Mouse (Mus musculus): Measurements from ENCODE around the gene Cxcr5.

Gene Cxcr5

GRCm38 (mm10) chr9:44509487-44510354, 52.0 kb downstream of the Cxcr5 start:
- DNase-seq (ENCODE audit: low read depth): peak; percentile 91

DNA sequence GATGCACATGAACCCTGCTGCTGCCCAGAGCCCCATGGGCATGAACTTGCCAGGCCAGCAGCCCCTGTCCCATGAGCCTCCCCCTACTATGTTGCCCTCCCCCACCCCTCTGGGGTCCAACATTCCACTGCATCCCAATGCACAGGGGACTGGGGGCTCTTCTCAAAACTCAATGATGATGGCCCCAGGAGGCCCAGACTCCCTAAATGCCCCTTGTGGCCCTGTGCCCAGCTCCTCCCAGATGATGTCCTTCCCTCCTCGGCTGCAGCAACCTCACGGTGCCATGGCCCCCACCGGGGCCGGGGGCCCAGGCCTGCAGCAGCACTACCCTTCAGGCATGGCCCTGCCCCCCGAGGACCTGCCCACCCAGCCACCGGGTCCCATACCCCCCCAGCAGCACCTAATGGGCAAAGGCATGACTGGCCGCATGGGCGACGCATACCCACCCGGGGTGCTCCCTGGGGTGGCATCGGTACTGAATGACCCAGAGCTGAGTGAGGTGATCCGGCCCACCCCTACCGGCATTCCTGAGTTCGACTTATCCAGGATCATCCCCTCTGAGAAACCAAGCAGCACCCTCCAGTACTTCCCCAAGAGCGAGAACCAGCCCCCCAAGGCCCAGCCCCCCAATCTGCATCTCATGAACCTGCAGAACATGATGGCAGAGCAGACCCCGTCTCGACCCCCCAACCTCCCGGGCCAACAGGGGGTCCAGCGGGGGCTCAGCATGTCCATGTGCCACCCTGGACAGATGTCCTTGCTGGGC, 52.8 kb downstream of the Cxcr5 start:
- DNase-seq (ENCODE audit: low read depth): no peak

DNA sequence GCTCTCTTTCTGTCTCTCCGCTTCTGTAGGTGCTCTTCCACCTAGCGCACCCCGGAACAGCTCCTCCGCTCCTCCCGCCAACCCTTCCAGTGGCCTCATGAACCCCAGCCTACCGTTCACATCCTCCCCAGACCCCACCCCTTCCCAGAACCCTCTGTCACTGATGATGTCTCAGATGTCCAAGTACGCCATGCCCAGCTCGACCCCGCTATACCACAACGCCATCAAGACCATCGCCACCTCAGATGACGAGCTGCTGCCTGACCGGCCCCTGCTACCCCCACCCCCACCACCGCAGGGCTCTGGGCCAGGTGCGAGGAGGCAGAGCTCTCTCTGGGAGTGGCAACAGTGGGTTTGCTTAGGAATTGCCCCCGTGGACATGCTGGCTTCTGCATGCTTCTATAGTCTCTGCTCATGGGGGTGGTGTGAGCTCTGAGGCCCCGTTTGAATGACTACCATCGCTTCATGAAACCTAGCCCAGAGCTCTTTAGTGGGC, 53.5 kb downstream of the Cxcr5 start:
- DNase-seq (ENCODE audit: low read depth): no peak

DNA sequence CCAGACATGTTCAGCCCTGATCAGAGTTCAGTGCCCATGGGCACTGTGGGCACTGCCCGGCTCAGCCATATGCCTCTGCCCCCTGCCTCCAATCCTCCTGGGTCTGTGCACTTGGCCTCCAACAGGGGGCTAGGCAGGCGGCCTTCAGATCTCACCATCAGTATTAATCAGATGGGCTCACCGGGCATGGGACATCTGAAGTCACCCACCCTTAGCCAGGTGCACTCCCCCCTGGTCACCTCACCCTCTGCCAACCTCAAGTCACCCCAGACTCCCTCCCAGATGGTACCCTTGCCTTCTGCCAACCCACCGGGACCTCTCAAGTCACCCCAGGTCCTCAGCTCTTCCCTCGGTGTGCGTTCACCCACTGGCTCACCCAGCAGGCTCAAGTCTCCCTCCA, 54.3 kb downstream of the Cxcr5 start:
- DNase-seq (ENCODE audit: low read depth): no peak

- no peak for DNase-seq (ENCODE audit: low read depth)
Measured at GRCm38 (mm10) chr9:44506566-44506965, 55.1 kb downstream of the Cxcr5 start.

- DNase-seq (ENCODE audit: low read depth): no peak
Measured at GRCm38 (mm10) chr9:44505824-44506467, 55.7 kb downstream of the Cxcr5 start.

DNA sequence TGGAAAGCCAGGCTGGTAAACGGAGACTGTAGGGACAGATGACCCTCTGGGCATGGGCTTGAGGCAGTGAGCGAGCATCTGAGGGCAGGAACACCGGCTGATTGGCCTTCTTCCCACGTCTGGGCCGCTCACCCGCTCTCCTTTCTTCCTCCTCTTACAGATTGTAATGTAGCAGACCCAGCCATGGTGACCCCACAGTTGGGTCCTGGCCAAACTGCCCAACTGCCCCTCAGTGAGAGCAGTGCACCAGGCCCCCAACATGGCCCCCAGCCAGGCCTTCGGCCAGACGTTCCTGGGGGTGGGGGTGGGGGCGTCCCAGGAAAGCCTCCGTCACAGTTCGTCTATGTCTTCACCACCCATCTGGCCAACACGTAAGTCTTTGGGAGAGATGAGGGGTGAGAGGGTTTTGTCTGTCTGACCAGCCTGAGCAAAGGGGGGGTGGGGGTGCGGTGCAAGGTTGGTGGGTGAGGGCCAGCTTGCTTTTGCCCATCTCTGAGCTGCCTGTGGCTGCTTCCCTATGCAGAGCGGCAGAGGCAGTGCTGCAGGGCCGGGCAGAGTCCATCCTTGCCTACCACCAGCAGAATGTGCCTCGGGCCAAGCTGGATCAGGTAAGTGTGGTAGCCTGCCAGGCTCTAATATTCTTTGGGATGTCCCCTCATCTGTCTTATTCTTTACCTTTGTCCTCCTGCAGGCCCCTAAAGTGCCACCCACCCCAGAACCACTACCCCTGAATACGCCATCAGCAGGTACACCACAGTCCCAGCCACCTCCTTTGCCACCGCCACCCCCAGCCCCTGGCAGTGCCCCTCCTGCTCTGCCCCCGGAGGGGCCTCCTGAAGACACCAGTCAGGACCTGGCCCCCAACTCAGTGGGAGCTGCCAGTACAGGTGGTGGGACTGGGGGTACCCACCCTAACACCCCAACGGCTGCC, 56.5 kb downstream of the Cxcr5 start:
- no peak for DNase-seq (ENCODE audit: low read depth)

GRCm38 (mm10) chr9:44502006-44502405, 59.7 kb downstream of the Cxcr5 start:
- DNase-seq (ENCODE audit: low read depth): peak; percentile 93

DNA sequence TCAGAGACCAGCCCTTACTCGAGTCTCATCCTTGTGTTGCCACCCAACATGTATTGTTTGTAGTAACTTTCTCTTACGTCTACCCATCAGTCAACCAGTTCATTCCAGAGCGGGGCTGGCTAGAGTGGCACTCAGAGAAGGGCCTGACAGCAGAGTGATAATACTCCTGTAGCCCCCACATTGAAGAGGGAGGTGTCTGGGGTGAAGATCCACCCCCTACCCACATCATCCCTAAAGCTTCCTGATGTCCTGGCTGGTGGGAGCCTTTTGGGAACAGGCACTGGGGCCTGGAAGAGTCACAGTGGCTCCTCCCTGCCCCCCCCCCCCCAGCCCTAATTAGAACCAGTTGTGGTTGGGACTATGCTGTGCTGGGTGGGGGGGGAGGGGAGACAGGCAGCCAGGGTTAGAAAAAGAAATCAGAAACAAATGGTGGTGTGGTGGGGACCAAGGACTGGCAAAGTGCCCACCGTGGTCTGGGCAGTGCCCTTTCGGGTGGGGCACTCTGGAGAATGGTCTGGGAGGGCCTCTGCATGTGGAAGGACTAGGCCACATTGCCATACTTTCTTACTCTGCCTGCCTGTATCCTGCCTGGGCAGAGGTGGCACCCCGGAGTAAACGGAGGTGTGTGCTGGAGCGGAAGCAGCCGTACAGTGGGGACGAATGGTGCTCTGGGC, 60.3 kb downstream of the Cxcr5 start:
- no peak for DNase-seq (ENCODE audit: low read depth)

- DNase-seq (ENCODE audit: low read depth): no peak
Measured at GRCm38 (mm10) chr9:44500638-44501175, 61.0 kb downstream of the Cxcr5 start.

- no peak for DNase-seq (ENCODE audit: low read depth)
Measured at GRCm38 (mm10) chr9:44500163-44500533, 61.5 kb downstream of the Cxcr5 start.

DNA sequence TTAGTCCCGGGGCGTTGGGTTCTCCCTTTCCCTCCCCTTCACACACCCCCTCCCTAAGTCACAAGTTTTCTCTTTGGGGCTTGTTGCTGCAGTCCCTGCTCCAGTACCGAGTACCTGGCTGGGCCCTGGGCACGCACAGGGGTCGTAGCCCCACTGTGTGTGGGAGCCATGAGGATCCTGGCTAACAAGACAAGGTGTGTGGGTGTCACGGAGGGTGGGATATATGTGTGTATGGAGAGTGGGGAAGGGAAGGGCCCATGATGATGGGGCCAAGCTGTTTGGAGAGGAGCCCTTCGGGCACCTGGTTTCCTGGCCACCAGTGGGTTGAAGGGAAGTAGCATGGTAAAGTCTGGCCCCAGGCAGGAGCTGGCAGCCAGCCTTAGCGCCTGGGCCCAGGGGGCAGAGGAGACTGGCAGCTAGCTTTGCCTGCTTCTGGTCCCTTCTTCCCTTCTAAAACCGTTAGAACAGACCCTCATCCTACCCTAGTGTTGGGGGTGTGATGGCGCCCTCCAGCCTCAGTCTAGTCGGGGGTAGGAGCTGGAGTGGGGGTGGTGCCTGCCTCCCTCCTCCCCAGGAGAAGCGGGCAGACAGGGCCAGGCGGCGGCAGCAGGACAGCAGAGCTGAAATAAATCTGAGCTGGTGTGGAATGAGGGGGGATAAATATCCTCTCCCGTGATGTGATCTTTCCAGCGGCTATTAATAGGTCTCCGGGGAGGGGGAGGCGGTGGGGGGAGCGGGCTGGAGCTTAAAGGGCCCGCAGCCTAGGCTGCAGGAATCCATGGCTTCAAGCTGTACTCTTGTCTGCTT, 62.1 kb downstream of the Cxcr5 start:
- no peak for DNase-seq (ENCODE audit: low read depth)

GRCm38 (mm10) chr9:44498421-44499355, 63.0 kb downstream of the Cxcr5 start:
- peak; percentile 65 for DNase-seq (ENCODE audit: low read depth)

DNA sequence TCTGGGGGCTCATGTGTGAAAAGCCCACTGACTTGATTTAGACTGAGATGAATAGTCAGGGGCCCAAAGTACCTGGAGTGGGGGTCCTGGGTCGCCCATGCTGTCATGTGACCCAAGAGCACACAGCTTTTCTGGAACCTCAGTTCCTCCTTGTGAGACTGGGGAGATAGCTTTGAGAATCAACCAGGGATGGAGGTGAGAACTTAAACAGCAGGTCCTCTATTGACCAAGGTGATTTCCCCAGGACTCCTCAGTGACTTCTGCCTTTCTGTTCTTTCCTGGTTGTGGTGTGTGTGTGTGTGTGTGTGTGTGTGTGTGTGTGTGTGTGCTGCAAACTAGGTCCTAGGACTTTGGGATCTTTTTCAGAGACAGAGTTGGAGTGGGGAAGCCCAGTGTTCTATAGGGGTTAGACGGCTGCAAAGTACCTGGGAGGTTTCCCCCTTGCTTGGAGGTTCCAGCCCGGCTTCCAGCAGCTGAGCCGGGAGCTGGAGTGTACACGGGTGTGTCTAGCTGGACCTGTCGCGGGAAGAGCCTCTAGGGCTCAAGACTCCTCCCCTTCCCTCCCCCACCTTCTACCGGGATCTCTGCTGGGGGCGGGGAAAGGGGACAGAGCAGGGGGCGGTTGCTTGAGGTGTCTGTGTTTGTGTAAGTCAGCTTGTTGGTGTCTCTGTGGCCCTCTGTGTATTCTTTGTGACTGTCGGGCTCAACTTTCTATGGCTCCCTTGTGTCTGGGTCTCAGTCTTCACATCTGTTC, 63.9 kb downstream of the Cxcr5 start:
- DNase-seq (ENCODE audit: low read depth): peak; percentile 74

DNA sequence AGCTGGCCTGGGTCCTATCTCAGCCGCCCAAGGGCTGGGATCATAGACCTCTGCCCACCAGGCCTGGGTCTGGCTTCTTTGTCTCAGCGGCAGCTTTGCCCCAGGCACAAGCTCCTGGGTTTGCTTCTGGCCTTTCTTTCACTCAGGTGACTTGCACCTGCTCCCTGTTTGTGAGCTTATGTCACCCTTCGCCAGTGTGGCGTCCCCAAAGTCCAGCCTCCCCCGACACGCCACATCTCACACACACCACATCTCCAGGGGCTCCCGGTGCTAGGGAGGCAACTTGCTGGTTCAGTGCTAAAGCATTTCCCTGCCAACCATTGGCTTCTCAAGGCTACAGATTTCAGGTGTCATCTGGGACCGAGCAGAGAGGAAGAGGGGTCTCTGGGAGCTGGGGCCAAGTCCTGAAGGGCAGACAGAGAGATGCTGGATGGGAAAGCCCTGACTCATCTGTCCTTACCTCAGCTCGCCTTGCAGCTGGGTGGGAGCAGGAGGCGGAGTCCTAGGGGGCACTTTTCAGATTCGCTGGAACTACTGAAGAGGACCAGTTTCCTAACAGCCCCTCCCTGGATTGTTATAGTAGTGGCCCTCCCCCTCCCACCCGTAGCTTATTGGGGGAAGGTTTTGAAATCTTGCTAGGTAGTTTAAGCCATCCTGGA, 64.7 kb downstream of the Cxcr5 start:
- DNase-seq (ENCODE audit: low read depth): no peak

DNA sequence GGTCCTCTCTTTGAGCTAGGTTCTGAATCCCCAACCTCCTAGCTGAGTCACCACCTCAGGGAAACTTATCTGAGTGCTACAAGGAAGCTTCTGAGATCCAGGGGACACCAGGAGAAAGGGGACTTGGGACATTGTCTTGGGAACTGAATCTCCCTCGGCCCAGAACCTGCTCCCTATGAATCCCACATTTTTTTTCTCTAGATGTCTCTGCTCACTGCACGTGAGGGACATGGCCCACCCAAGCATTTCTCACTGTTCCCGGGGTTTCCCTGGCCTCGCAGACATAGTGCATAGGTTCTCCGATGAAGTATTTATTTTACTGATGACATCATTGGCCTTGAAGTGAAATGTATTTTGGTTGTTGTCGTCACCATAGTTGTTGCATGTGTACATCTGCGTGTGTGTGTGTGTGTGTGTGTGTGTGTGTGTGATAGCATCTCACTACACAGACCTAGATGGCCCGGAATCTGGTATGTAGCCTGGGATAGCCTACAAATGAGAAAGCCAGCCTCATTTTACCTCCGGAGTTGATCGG, 65.8 kb downstream of the Cxcr5 start:
- peak; percentile 60 for DNase-seq (ENCODE audit: low read depth)
